Mouse (Mus musculus) MEL (cell line): ENCODE data around the gene Zfp358. TPM values are rescaled to one million over a fixed set of nuclear protein-coding genes. Genes with fewer than 3 reads are reported as not detected.

ENCODE experiments used
- DNase-seq: peaks from one replicate; pipeline ENCODE4 v3.0.0; 2011; ENCODE audit warnings: low read depth, low spot score
- H3K27ac ChIP-seq: 2 replicates; pipeline ENCODE4 v1.5.1; 2012; ENCODE audit warnings: low read depth, mild to moderate bottlenecking, control low read depth, low read length, moderate library complexity; ENCODE audit not compliant: control insufficient read depth
- H3K27me3 ChIP-seq, 2 experiments: fragments of 150-350 bp in 1 of 2; sonication (generic) in 1 of 2; 2 replicates each; pipeline ENCODE4 v1.6.1; 2012; ENCODE audit warnings: low read length in 2 of 2, mild to moderate bottlenecking in 2 of 2, improper control_type of control experiment in 1 of 2, moderate library complexity in 1 of 2; ENCODE audit not compliant: insufficient read depth in 2 of 2, control insufficient read depth in 1 of 2
- H3K36me3 ChIP-seq, 2 experiments: 2 replicates each; pipeline ENCODE4 v1.6.1; 2012 to 2014; ENCODE audit warnings: low read length in 2 of 2, improper control_type of control experiment in 1 of 2, inconsistent platforms in 1 of 2, mild to moderate bottlenecking in 1 of 2; ENCODE audit not compliant: insufficient read depth in 2 of 2, control insufficient read depth in 1 of 2
- H3K4me1 ChIP-seq, 2 experiments: fragments of 150-350 bp in 1 of 2; sonication (generic) in 1 of 2; 2 replicates each; pipeline ENCODE4 v1.6.1; 2012; ENCODE audit warnings: low read length in 2 of 2, improper control_type of control experiment in 1 of 2, mild to moderate bottlenecking in 1 of 2; ENCODE audit not compliant: insufficient read depth in 2 of 2, control insufficient read depth in 1 of 2
- H3K4me3 ChIP-seq, 2 experiments: fragments of 150-350 bp in 1 of 2; sonication (generic) in 1 of 2; 2 replicates each; pipeline ENCODE4 v1.5.1; 2012; ENCODE audit warnings: low read depth in 2 of 2, low read length in 2 of 2, mild to moderate bottlenecking in 2 of 2, moderate library complexity in 2 of 2, control low read depth in 1 of 2, improper control_type of control experiment in 1 of 2; ENCODE audit not compliant: control insufficient read depth in 1 of 2, insufficient read depth in 1 of 2
- H3K79me2 ChIP-seq: 2 replicates; pipeline ENCODE4 v1.6.1; 2012; ENCODE audit warnings: mild to moderate bottlenecking, low read length, moderate library complexity; ENCODE audit not compliant: control insufficient read depth, poor library complexity, insufficient read depth
- H3K9ac ChIP-seq: 2 replicates; pipeline ENCODE4 v1.6.1; 2012; ENCODE audit warnings: low read depth, mild to moderate bottlenecking, control low read depth, low read length, moderate library complexity; ENCODE audit not compliant: control insufficient read depth, poor library complexity, severe bottlenecking
- H3K9me3 ChIP-seq: fragments of 150-350 bp; sonication (generic); replicated peaks from 2 replicates; pipeline ENCODE4 v1.6.1; 2012; ENCODE audit warnings: mild to moderate bottlenecking, low read length, improper control_type of control experiment, moderate library complexity; ENCODE audit not compliant: insufficient read depth
- BHLHE40 ChIP-seq: IDR thresholded peaks from 2 replicates; pipeline ENCODE4 v1.6.1; 2012; ENCODE audit warnings: low read depth, mild to moderate bottlenecking, inconsistent platforms, low read length, improper control_type of control experiment, borderline replicate concordance
- CHD1 ChIP-seq: IDR thresholded peaks from 2 replicates; pipeline ENCODE4 v1.6.1; 2012; ENCODE audit warnings: low read depth, mild to moderate bottlenecking, inconsistent platforms, low read length, improper control_type of control experiment
- CHD2 ChIP-seq: IDR thresholded peaks from 2 replicates; pipeline ENCODE4 v1.6.1; 2011; ENCODE audit warnings: low read length, improper control_type of control experiment
- CTCF ChIP-seq, 3 experiments: IDR thresholded peaks in 2 of 3; conservative IDR thresholded peaks in 1 of 3; 2 replicates each; pipeline ENCODE4 v1.5.1; 2011 to 2012; ENCODE audit warnings: low read length in 3 of 3, low read depth in 2 of 3, mild to moderate bottlenecking in 2 of 3, improper control_type of control experiment in 1 of 3, inconsistent platforms in 1 of 3, mixed read lengths in 1 of 3, moderate library complexity in 1 of 3; ENCODE audit not compliant: control insufficient read depth in 1 of 3, insufficient read depth in 1 of 3, poor library complexity in 1 of 3, severe bottlenecking in 1 of 3
- ELF1 ChIP-seq: IDR thresholded peaks from 2 replicates; pipeline ENCODE4 v1.6.1; 2014; ENCODE audit warnings: low read depth, mild to moderate bottlenecking, inconsistent platforms, low read length, improper control_type of control experiment, moderate library complexity
- EP300 ChIP-seq, 2 experiments: IDR thresholded peaks; 2 replicates each; pipeline ENCODE4 v1.6.1; 2011; ENCODE audit warnings: improper control_type of control experiment in 2 of 2, low read length in 2 of 2, low read depth in 1 of 2, mild to moderate bottlenecking in 1 of 2
- ETS1 ChIP-seq: IDR thresholded peaks from 2 replicates; pipeline ENCODE4 v1.6.1; 2012; ENCODE audit warnings: low read depth, mild to moderate bottlenecking, inconsistent platforms, low read length, improper control_type of control experiment, moderate library complexity
- GATA1 ChIP-seq: IDR thresholded peaks from 2 replicates; pipeline ENCODE4 v1.6.1; 2011; ENCODE audit warnings: low read depth, low read length, improper control_type of control experiment
- HCFC1 ChIP-seq: IDR thresholded peaks from 2 replicates; pipeline ENCODE4 v1.6.1; 2012; ENCODE audit warnings: low read depth, mild to moderate bottlenecking, inconsistent platforms, low read length, improper control_type of control experiment, moderate library complexity
- KAT2A ChIP-seq: conservative IDR thresholded peaks from 2 replicates; pipeline ENCODE4 v1.6.1; 2012; ENCODE audit warnings: low read depth, low read length, improper control_type of control experiment, inconsistent platforms
- MAFK ChIP-seq: IDR thresholded peaks from 2 replicates; pipeline ENCODE4 v1.6.1; 2011; ENCODE audit warnings: low read depth, mild to moderate bottlenecking, low read length, improper control_type of control experiment, borderline replicate concordance
- MAZ ChIP-seq: IDR thresholded peaks from 2 replicates; pipeline ENCODE4 v1.6.1; 2012; ENCODE audit warnings: low read depth, mild to moderate bottlenecking, inconsistent platforms, low read length, improper control_type of control experiment
- MXI1 ChIP-seq: IDR thresholded peaks from 2 replicates; pipeline ENCODE4 v1.6.1; 2011; ENCODE audit warnings: mild to moderate bottlenecking, low read depth, low read length, improper control_type of control experiment
- MYB ChIP-seq: IDR thresholded peaks from 2 replicates; pipeline ENCODE4 v1.6.1; 2011; ENCODE audit warnings: mild to moderate bottlenecking, low read depth, low read length, improper control_type of control experiment
- MYC ChIP-seq: IDR thresholded peaks from 2 replicates; pipeline ENCODE4 v1.6.1; 2011; ENCODE audit warnings: low read depth, mild to moderate bottlenecking, low read length, improper control_type of control experiment, moderate library complexity
- NELFE ChIP-seq: IDR thresholded peaks from 2 replicates; pipeline ENCODE4 v1.6.1; 2011; ENCODE audit warnings: low read depth, low read length, improper control_type of control experiment
- POLR2A ChIP-seq, 2 experiments: IDR thresholded peaks; 2 replicates each; pipeline ENCODE4 v1.6.1; 2011 to 2012; ENCODE audit warnings: low read length in 2 of 2, mild to moderate bottlenecking in 2 of 2, control low read depth in 1 of 2, improper control_type of control experiment in 1 of 2, low read depth in 1 of 2, moderate library complexity in 1 of 2; ENCODE audit not compliant: control insufficient read depth in 1 of 2, insufficient read depth in 1 of 2, poor library complexity in 1 of 2
- RAD21 ChIP-seq: IDR thresholded peaks from 2 replicates; pipeline ENCODE4 v1.6.1; 2011; ENCODE audit warnings: mild to moderate bottlenecking, low read depth, low read length, improper control_type of control experiment
- RCOR1 ChIP-seq: IDR thresholded peaks from 2 replicates; pipeline ENCODE4 v1.6.1; 2012; ENCODE audit warnings: low read depth, mild to moderate bottlenecking, inconsistent platforms, low read length, improper control_type of control experiment
- SIN3A ChIP-seq: IDR thresholded peaks from 2 replicates; pipeline ENCODE4 v1.6.1; 2012; ENCODE audit warnings: low read length, improper control_type of control experiment, inconsistent platforms
- SMC3 ChIP-seq: IDR thresholded peaks from 2 replicates; pipeline ENCODE4 v1.6.1; 2011; ENCODE audit warnings: low read depth, low read length, improper control_type of control experiment
- TAL1 ChIP-seq: IDR thresholded peaks from 2 replicates; pipeline ENCODE4 v1.6.1; 2012; ENCODE audit warnings: mild to moderate bottlenecking, inconsistent platforms, low read length, moderate library complexity, mixed read lengths
- TBP ChIP-seq: IDR thresholded peaks from 2 replicates; pipeline ENCODE4 v1.8.0; 2011; ENCODE audit warnings: low read depth, low read length, improper control_type of control experiment
- TCF12 ChIP-seq: IDR thresholded peaks from 2 replicates; pipeline ENCODE4 v1.6.1; 2014; ENCODE audit warnings: low read depth, mild to moderate bottlenecking, inconsistent platforms, low read length, improper control_type of control experiment, moderate library complexity
- UBTF ChIP-seq: IDR thresholded peaks from 2 replicates; pipeline ENCODE4 v1.6.1; 2012; ENCODE audit warnings: low read depth, mild to moderate bottlenecking, inconsistent platforms, low read length, improper control_type of control experiment, moderate library complexity, borderline replicate concordance; ENCODE audit not compliant: insufficient read depth
- USF1 ChIP-seq: IDR thresholded peaks from 2 replicates; pipeline ENCODE4 v1.6.1; 2014; ENCODE audit warnings: low read depth, mild to moderate bottlenecking, inconsistent platforms, low read length, improper control_type of control experiment, moderate library complexity
- USF2 ChIP-seq, 2 experiments: IDR thresholded peaks; 2 replicates each; pipeline ENCODE4 v1.6.1; 2011 to 2012; ENCODE audit warnings: improper control_type of control experiment in 2 of 2, low read length in 2 of 2, borderline replicate concordance in 1 of 2, inconsistent platforms in 1 of 2, low read depth in 1 of 2, mild to moderate bottlenecking in 1 of 2; ENCODE audit not compliant: insufficient read depth in 1 of 2
- ZKSCAN1 ChIP-seq: IDR thresholded peaks from 2 replicates; pipeline ENCODE4 v1.6.1; 2012; ENCODE audit warnings: low read depth, mild to moderate bottlenecking, inconsistent platforms, low read length, improper control_type of control experiment, moderate library complexity
- ZMIZ1 ChIP-seq: IDR thresholded peaks from 2 replicates; pipeline ENCODE4 v1.6.1; 2012; ENCODE audit warnings: low read depth, mild to moderate bottlenecking, inconsistent platforms, low read length, improper control_type of control experiment, moderate library complexity
- ZNF384 ChIP-seq: IDR thresholded peaks from 2 replicates; pipeline ENCODE4 v1.6.1; 2012; ENCODE audit warnings: low read depth, mild to moderate bottlenecking, inconsistent platforms, low read length, improper control_type of control experiment
- polyA plus RNA-seq, 2 experiments: library from polyadenylated mRNA; stranded (reverse) in 1 of 2; unstranded in 1 of 2; fragments of >175 nt in 1 of 2; fragments of >200 nt in 1 of 2; gene quantifications; 2 replicates each; pipeline versions ENCODE4 v1.2.1 to v1.2.4; 2012; ENCODE audit warnings: low replicate concordance in 2 of 2, low read depth in 1 of 2; ENCODE audit not compliant: insufficient read length in 2 of 2, insufficient read depth in 1 of 2, missing spikeins in 1 of 2
- total RNA-seq: library from RNA; depleted of rRNA; stranded (reverse); fragments of 300-350 nt; gene quantifications from 2 replicates; pipeline ENCODE4 v1.2.3, GENCODE M21; 2012

Gene Zfp358
- total and polyA plus RNA-seq, 3 experiments = 5.2 to 12.0 TPM; not detected in 1

DNA sequence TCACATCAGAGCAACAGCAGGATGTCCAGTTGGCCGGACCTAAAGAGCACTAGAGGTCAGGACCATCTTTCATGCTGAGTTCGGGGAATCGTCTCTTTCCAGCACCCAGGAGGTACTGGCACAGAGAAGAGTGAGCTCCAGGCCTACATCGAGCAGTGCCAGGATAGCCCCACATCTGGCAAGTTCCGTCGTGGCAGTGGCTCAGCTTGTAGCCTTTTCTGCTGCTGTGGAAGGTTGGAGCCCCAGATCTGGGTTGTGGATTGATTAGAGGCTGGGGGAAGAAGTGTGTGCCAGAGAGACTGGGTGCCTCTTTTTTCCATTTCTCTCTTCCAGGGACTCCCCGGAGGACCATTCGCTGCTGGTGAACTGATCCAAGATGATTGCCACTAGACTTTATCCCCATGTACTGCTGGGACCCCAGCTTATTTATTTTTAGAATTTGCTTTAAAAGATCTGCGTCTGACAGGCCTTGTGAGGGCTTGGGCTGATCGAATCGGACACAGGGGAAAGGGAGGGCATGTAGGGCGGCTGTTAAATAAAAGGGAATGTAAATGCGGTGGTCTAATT lies 21.8 kb downstream of the Zfp358 start:
- TF ChIP-seq GATA1 (no peak), MYC (no peak), MXI1 (no peak), RAD21 (no peak), EP300 (IDR thresholded peaks at IDR 0.05; ENCODE audit: low read depth in 1 of 2, low read length in 2 of 2) (no peak), TAL1 (no peak), ELF1 (no peak), KAT2A (no peak), UBTF (no peak), MAZ (no peak), MYB (no peak)
- no peak for DNase-seq
- H3K27me3 ChIP-seq = no peaks in the 10 kb centered on the region
- 0 out of 2 replicates have a peak overlapping the region, but pooled peaks have one; percentile 20 for H3K27ac ChIP-seq
- H3K79me2 ChIP-seq = no peaks in the 10 kb centered on the region
- peak overlapping the region; percentile 74 for H3K9ac ChIP-seq
- H3K9me3 ChIP-seq = no peaks in the 10 kb centered on the region
- H3K4me3 ChIP-seq = peak overlapping the region; percentile 37 to 68
- peaks cover 0 to 4% of the 10 kb centered on the region in 2 experiments; a peak in 3 of 4 replicates for H3K36me3 ChIP-seq
- peaks cover 0 to 3% of the 10 kb centered on the region in 2 experiments; a peak in 1 of 4 replicates for H3K4me1 ChIP-seq

- peak; percentile 90 for DNase-seq
- TF ChIP-seq NELFE (peak; percentile 53), CHD1 (peak; percentile 96), TCF12 (no peak), ZKSCAN1 (no peak), ETS1 (no peak), CTCF (IDR thresholded peaks at IDR 0.05 in 2 of 3, conservative IDR thresholded peaks at IDR 0.05 in 1 of 3; ENCODE audit: control insufficient read depth in 1 of 3, insufficient read depth in 1 of 3, low read depth in 2 of 3, low read length in 3 of 3, poor library complexity in 1 of 3, severe bottlenecking in 1 of 3) (no peak), POLR2A (IDR thresholded peaks at IDR 0.05; ENCODE audit: control insufficient read depth in 1 of 2, insufficient read depth in 1 of 2, low read depth in 1 of 2, low read length in 2 of 2, poor library complexity in 1 of 2) (peak in 1 of 2 experiments; percentile 59; a peak in 2 of 4 replicates), RCOR1 (peak; percentile 67; the same call in 1 of the 2 replicates), MXI1 (peak; percentile 2; the same call in 1 of the 2 replicates), HCFC1 (peak; percentile 96), MYC (no peak), MYB (no peak), MAFK (no peak), SIN3A (peak; percentile 96), TBP (peak; percentile 65), USF1 (peak; percentile 54), EP300 (IDR thresholded peaks at IDR 0.05; ENCODE audit: low read depth in 1 of 2, low read length in 2 of 2) (no peak), BHLHE40 (no peak), USF2 (IDR thresholded peaks at IDR 0.05; ENCODE audit: borderline replicate concordance in 1 of 2, insufficient read depth in 1 of 2, low read depth in 1 of 2, low read length in 2 of 2) (no peak), ELF1 (no peak; the same call in none of the 2 replicates), ZMIZ1 (peak; percentile 64), TAL1 (no peak), CHD2 (peak; percentile 60; the same call in 1 of the 2 replicates), RAD21 (no peak), ZNF384 (no peak), SMC3 (no peak)
Observed at GRCm38 (mm10) chr8:3515260-3515671, 22.3 kb downstream of the Zfp358 start, which contains the start of gene Pnpla6. Pnpla6 (plus strand) TSS chr8:3515384.

More at GRCm38 (mm10) chr8:3515260-3515671, 22.3 kb downstream of the Zfp358 start, which contains the start of gene Pnpla6:
- peaks cover 0 to 4% of the 10 kb centered on the region in 2 experiments; a peak in 2 of 4 replicates for H3K36me3 ChIP-seq
- peaks cover 0 to 3% of the 10 kb centered on the region in 2 experiments; a peak in 1 of 4 replicates for H3K4me1 ChIP-seq
- no peaks in the 10 kb centered on the region for H3K27me3 ChIP-seq
- peak within 1 kb of the TSS; percentile 74 for H3K9ac ChIP-seq
- peak within 1 kb of the TSS; percentile 64 to 68 for H3K4me3 ChIP-seq
- H3K9me3 ChIP-seq = no peaks in the 10 kb centered on the region
- H3K79me2 ChIP-seq = no peaks in the 10 kb centered on the region
- peak within 1 kb of the TSS; percentile 23 for H3K27ac ChIP-seq
